Mouse (Mus musculus) v-Abl transformed pro-B cells (cell line): Measurements from ENCODE around the gene Pip5k1b.

ENCODE experiments used
- in situ Hi-C, 2 experiments: fragments of 400-800 bp; cut with MboI; formaldehyde crosslinking; loops; one replicate each; pipeline ENCODE4 v1.15.1; 2025; ENCODE audit not compliant: unreplicated experiment in 2 of 2

Pip5k1b gene

DNA sequence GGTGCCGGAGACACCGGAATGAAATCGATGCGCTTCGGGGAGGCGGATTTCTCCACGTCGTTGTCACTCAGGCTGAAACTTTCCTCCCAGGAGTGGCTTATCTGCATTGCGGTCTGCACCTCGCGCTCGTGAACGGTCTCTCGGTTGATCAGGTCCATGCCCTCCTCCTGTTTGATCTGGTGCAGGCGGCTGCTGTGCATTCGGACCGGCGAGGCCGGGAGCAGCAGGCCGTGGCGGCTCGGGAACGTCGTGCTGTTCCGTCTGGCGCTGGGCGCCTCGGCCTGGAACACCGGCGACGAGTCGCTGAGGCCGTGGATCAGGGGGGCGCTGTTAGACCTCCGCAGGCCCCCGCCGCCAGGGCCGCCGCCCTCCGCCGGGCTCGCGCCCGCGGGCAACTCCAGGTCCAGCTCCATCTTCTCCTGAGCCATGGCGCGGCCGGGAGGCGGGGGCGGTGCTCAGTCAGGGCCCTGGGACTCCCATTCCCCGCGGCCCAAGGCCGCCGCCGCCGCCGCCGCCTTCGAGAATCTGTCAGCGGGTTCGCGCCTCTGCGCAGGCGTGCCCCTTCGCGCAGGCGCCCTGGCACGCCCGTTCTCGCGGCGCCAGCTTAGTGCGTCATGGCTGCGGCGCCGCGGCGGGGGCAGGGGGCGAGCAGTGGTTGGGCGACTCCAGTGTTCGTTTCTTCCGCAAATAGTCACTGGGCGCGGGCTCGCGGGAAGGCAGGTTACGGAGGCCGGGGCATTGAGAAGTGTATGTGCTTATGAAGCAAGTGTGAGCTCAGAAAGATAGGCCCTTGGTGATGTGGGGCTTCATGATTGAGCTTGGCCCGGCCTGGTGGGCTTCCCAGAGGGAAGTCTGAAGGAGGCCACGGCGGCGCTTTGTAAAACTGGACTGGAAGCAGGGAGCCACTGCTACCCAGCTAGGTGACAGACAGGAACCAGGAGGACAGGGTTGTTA lies 78.5 kb downstream of the Pip5k1b start, which contains the start of gene Fam122a:
TSS of gene Fam122a (minus strand) at position 428 of the 954 bp plus-strand sequence.
- in situ Hi-C loops: loop anchor here in 1 of 2 experiments (5.0 to 10.0 kb wide), 2 partner anchors 80 to 138 kb away; partner anchors contain the start of gene Pip5k1b

DNA sequence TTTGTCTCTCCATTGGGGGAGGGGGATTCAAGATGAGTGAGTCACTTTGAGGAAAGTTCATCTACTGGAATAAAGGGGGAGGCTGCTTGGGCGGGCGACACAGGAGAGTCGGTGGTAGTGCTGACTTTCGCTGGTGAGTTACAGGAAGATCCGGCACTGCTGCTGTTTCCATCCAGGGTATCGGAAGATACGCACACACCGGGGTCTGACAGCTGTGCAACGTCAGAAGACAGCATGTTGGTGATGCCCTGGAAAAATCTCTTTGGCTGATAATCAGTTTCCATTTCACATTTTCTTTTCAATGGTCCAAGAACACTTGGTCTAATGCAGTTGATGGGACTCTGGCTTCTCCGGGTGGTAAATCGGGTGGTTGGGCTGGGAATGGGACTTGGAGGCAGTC lies 79.2 kb downstream of the Pip5k1b start:
- in situ Hi-C loops: loop anchor here in 1 of 2 experiments (5.0 to 10.0 kb wide), 2 partner anchors 81 to 138 kb away; partner anchors contain the start of gene Pip5k1b

GRCm38 (mm10) chr19:24475281-24475680 lies 80.4 kb downstream of the Pip5k1b start:
- in situ Hi-C loops: loop anchor here in 1 of 2 experiments (5.0 to 10.0 kb wide), 2 partner anchors 82 to 140 kb away; partner anchors contain the start of gene Pip5k1b

GRCm38 (mm10) chr19:24472512-24472911 lies 83.2 kb downstream of the Pip5k1b start:
- in situ Hi-C loops: loop anchor here in 1 of 2 experiments (10.0 kb wide), 1 partner anchor 142 kb away; no protein-coding TSS in a partner anchor

DNA sequence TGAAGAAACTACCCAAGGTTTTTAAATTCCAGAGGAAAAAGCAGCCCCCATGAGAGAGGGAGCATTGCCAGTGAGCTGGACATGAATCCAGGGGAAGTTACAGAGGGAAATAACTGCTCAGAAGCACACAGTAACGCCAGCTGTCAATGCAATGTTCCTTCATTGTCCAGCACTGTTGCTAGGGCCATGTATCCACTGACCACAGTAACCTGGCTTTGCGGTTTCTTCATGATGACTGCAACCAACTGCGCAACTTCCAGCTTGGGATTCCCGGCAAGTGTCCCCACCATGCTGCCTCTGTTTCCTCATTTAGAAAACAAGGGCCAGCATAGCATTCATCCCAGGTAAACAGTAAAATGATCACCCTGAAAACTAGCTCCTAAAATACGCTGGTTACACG lies 84.1 kb downstream of the Pip5k1b start:
- in situ Hi-C loops: loop anchor here in 1 of 2 experiments (10.0 kb wide), 1 partner anchor 143 kb away; no protein-coding TSS in a partner anchor

DNA sequence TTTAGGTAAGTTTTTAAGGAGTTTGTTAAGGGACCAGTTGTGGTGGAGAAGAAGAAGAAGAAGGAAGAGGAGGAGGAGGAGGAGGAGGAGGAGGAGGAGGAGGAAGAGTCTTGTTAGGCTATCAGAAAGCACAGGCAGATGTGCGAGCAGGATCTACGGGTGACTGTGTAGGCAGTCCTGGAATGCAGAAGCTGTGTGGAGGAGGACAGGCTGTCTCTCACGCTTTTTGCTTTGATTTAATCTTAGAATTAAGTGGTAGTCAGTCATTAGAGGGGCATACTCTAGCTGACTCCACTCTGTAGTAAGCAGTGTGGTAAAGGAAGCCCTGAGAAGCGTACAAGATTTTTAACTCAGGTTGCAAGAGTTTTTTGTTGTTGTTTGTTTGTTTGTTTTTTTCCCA lies 86.5 kb downstream of the Pip5k1b start:
- in situ Hi-C loops: no loop called here

DNA sequence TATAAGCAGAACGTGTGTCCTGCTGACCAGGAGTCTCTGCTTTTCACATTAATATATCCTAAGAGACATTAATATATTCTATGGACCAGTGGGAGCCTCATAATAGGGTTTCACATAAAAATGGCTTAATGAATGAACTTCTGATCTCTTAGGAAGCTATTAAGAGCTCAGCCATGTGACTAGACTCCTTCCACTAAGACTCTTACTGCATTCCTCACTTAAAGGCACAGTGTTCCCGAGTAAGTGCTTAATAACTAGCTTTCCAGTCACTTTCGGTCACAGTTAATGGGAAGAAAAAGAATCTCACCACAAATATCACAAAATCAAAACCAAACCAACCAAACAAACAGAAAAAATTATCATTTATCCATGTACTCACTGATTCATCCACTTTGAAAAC lies 87.1 kb downstream of the Pip5k1b start:
- in situ Hi-C loops: no loop called here

- in situ Hi-C loops: no loop called here
Measured at GRCm38 (mm10) chr19:24463011-24463410, 92.7 kb downstream of the Pip5k1b start.

GRCm38 (mm10) chr19:24456591-24457231 lies 99.0 kb downstream of the Pip5k1b start:
- in situ Hi-C loops: no loop called here

DNA sequence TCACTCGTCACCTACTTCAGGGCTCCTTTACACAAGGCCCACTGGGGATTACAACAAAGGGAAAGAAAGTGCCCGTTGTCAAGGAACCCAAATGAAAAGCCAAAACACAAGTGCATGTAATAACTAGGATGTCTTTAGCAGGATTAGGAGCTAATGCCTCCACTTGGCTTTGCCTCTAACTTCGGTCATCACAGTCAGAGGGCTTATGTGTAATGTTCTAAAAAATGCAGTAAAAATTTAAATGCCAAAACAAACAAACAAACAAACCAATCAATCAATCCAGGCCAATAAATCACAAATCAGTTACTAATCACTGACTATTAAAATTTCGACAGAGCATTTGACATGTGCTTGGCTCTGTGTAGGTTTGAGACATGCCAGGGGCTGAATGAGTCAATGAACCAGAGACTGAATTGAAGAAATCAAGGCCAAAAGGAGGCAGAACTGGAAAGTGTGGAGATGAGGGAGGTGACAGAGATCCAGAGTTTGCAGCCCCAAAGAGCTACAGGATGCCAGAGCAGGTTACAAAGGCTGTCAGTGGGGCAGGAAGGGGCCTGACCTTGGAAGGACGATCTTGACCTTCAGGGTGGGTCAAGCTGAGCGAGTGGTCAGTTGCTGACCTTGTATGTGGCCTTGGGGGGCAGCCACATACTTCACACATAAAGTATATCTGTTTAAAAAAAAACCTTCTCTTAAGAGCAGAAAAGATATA lies 100.3 kb downstream of the Pip5k1b start:
- in situ Hi-C loops: no loop called here

DNA sequence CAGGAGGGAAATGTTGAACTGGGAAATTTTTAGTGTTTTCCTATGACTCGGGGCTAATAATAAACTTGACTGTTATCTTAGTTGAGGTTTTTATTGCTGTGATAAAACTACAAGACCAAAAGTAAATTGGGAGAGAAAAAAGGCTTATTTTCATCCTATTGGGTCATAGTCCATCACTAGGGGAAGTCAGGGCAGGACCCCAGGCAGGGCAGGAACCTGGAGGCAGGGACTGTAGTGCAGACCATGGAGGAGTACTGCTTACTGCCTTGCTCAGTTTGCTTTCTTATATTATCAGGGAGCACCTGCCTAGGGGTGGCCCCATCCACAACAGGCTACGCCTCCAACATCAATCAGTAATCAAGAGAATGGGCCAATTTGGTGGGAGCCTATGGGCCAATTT lies 101.2 kb downstream of the Pip5k1b start:
- in situ Hi-C loops: no loop called here

DNA sequence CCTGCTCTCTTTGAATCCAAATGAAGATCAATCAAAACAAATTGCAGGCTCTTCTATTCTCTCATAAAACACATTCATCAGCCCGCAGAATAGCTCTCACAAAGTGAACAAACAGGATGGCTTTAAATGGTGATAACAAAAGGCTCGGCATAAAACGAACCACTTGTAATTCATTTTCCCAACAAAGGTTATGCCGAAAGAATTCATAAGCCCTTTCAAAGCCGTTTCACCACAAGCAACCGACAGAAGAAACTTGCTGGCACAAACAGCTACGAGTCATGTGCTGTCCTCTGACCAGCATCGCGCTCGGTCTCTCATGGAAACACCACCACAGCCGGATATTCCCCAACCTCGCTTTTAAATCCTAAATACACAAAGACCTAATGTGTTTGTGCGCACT lies 102.3 kb downstream of the Pip5k1b start:
- in situ Hi-C loops: no loop called here

- in situ Hi-C loops: no loop called here
Measured at GRCm38 (mm10) chr19:24452441-24452898, 103.2 kb downstream of the Pip5k1b start.

DNA sequence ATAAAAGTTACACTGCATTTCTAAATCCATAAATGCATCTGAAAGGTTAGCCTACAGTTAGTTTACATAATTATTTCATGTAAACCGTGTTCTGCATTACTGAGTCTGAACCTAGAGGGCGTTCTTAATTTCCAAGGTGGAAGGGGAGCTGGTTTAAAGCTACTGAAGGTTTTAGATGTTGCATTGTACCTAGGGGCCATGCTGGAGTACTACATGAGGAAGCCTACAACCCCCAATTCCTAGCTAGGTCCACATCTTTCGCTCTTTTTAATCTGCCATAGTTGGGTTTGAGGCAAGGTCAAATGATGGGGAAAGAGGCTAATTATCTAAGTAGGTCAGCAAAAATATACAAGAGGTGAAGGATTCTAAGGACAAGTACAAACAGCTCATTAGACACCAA lies 104.0 kb downstream of the Pip5k1b start:
- in situ Hi-C loops: no loop called here

GRCm38 (mm10) chr19:24450740-24451139 lies 104.9 kb downstream of the Pip5k1b start:
- in situ Hi-C loops: no loop called here

- in situ Hi-C loops: no loop called here
Measured at GRCm38 (mm10) chr19:24444322-24444721, 111.3 kb downstream of the Pip5k1b start.

- in situ Hi-C loops: no loop called here
Measured at GRCm38 (mm10) chr19:24439715-24440114, 116.0 kb downstream of the Pip5k1b start.

DNA sequence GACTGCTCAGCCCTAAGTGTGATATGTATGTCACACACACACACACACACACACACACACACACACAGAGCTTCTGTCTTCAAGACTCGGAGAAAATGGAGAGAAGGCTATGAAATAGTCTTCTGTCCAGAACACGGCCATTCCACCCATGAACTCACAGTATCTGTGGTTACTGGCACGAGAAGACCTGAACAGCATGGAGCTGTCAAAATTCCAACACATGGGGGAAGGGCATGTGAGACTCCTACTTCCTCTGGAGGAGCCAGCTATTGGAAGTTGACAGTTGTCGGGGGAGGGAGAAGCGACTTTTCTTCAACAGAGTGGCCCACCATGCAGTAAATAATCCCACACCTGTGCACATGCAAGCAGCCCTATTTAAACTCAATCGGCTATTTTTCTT lies 121.4 kb downstream of the Pip5k1b start:
- in situ Hi-C loops: no loop called here

DNA sequence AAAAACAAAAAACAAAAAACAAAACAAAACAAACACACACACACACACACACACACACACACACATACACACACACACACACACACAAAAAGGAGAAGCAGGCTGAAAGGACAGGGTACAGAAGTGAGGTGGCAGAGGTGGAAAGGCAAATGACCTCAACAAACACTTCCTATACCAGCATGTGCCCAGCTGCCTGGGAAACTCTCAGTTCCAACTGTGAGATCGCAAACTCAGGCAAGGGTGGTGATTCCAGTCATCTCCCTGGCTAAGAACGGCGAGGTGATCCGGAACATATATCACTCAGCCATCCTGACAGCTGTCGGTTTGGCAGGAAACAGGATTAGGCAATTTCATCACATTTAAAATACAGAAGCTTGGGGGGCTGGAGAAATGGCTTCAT lies 123.2 kb downstream of the Pip5k1b start:
- in situ Hi-C loops: no loop called here

GRCm38 (mm10) chr19:24431381-24431780 lies 124.3 kb downstream of the Pip5k1b start:
- in situ Hi-C loops: no loop called here
